Mouse (Mus musculus) urinary bladder, postnatal 10 days (tissue): Measurements from ENCODE around the gene Mmrn2.
"Not testable (repeated sequence)": the region's sequence is repeated elsewhere in the genome, so short reads cannot be mapped to it uniquely, and the experiment has no call there.

Experiments
- DNase-seq: peaks from one replicate; pipeline ENCODE4 v3.0.0; 2022; ENCODE audit warnings: low spot score

Mmrn2 gene

DNA sequence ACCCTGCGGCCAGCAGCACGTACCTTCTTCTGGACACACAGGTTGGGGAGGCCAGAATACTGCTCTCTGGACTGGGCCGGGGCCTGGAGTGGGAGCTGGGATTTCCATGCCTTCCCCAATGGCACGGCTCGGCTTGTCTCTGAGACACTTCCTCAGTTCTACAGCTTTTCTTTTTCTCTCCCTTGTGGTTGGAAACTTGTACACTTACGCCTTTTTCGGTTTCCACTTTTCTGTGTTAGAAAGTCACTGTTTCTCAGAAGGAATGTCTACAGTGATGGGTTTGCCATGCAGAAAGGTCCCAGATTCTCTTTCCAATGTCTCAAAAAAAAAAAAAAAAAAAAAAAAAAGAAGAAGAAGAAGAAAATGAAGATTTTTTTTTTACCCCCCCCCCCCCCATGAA, 28.2 kb downstream of the Mmrn2 start:
- no peak for DNase-seq

DNA sequence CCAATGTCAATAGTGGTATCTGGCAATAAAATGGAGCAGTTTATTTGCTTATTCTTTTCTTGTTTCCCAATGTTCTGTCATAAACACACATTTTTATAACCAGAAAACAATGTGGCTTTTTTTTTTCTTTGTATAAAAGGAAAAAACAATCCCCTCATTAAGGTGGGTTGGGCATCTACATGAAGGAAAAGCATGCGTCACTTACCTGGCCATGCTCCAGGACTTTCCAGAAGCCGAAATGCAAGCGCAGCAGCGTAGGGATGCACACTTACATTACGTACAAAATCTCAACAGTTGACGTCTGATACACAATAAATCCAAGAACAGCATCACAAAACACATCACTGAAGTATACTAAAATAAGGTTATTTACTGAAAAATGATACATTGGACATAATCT, 35.5 kb downstream of the Mmrn2 start:
- no peak for DNase-seq

DNA sequence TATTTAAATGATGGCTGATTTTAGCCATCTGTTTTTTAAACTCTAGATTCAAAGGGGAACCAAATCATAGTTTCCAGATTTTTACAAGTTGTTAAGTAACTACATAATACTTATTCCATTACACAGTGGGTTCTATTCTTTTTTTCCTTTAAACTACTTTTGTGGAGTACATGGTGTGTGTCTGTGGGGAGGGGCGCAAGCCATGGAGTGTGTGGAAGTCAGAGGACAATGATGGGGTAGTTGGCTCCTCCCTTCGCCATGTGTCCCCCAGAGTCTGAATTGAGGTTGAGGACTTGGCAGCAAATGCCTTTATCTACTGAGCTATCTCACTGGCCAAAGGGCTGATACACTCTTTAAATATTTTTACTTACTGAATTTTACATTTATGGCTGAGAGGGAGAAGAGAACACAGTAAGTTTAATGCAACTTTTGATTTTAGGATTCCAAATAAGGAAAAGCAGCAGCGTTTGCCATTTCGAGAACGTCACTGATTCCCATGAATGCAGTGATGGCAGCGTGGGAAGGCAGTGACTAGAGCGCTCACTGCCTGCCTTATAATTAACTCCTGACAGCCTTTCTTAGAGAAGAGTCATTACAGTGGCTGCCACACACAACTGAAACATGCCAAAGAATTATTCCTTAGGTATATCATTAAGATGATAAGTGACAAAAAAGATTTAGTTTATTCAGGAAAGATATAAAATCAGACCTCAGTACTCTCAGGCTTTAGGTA, 37.1 kb downstream of the Mmrn2 start:
- no peak for DNase-seq

DNA sequence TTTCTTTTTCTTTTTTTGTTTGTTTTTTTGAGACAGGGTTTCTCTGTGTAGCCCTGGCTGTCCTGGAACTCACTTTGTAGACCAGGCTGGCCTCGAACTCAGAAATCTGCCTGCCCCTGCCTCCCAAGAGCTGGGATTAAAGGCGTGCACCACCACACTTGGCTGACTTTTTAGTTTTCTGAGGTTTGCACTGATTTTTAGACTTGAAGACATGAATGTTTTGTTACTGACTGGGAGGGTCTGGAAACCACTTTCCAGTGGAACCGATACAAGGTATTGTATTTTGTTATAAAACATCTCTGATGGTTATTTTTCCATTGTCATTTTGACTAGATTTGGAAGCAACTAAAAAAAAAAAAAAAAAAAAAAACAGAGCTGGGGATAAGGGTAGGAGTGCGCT, 41.7 kb downstream of the Mmrn2 start:
- DNase-seq: not testable (repeated sequence)

DNA sequence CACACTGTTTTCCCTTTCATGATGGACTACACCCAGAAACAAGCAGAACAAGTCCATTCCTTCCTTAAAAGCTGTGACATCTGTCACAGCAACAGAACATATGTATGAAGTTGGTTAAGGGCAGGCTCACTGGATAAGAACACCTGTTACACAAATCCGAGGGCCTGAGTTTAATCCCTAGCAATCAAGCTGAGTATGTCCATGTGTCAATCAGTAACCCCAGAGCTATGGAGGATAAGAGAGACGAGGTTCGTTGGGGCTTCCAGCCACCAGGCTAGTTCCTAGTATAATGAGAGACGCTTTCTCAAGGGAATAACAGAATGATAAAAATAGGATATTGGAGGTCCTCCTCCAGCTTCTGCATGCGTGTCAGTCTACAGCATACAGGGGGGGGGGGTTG, 42.2 kb downstream of the Mmrn2 start:
- no peak for DNase-seq

DNA sequence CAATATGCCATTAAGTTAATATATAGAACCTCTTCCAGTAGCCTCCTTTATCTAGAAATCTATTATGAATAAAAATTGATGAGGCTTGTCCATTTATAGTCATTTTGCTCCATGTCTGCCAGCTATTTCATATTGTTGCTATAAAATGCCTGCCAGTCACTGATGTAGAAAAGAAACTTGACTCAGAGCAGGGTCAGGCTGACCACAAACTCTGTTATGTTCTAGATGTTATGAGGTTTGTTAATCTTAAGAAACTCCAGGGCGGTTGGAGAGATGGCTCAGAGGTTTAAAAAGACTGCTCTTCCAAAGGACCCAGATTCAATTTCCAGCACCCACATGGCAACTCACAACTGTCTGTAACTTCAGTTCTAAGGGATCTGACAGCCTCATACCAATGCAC, 45.8 kb downstream of the Mmrn2 start:
- no peak for DNase-seq

DNA sequence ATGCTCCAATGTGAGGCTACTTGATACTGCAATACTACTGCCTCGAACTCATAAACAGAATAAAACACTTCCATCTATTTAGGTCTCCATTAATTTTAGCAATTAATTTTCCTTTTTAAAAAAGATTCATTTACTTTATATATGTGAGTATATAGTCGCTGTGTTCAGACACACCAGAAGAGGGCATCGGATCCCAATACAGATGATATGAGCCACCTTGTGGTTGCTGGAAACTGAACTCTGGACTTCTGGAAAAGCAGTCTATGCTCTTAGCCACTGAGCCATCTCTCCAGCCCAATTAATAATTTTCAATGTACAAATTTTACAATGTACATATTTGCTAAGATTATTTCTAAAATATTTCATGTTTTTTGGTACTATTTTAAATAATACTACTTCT, 53.0 kb downstream of the Mmrn2 start:
- no peak for DNase-seq

DNA sequence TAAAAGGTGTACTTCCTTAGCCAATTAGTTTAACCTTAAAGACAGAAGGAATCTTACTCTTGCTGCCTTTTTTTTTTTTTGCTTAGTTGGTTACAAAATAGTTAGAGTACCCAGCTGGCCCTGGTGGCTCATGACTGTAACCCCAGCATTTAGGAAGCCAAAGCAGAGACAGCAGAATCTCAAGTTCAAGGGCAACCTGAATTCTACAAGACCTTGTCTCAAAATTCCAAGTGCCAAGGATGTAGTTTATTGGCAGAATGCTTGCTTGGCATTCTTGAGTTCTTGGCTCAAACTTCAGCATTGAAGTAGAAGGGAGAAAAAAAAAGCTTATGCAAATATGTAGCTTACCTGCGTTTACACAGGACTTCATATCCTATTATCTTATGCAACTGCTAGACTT, 53.8 kb downstream of the Mmrn2 start:
- DNase-seq: no peak

DNA sequence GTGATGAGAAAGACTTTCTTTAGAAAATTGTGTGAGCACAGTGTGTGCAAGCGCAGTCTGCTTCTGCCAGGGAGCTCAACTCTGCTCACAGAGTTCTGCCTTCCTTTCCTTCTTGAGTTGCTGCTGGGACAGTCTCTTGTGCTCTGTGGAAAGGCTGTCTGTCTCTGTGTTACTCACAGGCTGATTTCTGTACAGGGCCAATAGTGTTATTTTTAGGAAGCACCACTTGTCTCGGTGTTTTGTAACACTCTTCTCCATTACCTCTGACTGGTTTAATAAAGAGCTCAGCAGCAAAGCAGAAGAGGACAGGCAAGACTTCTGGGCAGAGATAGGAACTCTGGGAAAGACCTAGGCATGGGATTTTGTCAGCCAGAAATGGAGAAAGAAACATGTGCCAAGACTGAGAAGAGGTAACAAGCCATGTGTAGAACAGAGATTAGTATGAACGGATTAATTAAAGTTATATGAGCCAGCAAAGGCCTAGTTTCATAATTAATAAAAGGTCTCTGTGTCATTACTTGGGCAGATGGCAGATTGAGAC, 65.3 kb downstream of the Mmrn2 start:
- DNase-seq: no peak

DNA sequence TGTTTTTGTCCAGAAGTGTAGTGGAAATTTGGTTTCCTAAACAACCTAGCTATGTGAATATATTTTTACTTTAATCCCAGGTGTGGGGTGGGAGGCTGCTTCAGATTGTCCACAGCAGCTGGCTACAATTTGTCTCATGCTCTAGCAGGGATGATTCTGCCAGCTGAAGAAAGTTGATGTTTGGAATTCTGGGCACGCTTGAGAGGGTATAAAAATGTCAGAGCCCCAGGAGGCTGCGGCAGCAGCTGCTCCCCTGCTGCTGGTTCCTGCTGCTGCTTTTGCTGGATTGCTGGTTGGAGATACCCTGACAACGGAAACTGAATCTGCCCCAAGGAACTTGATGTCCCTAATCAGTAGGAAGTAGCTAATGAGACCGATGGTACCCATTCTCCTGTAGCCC, 67.3 kb downstream of the Mmrn2 start:
- no peak for DNase-seq

DNA sequence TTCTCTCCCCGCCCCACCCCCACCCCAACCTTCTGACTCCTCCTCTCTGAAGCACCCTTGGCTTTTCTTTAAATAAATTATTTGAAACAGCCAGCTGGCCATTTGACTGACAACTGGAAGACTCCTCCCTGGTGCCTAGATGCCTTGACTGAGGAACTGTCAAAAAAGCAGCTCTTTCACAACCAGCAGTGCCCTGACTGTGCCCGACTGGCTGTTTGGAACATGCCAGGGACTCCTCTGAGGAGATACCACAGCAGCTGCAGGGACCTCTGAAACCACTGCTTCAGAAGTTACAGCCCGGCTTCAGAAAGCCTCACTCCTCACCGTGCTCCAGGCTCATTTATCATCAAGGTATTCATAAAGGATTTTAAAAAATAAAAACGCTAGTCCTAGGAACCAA, 69.1 kb downstream of the Mmrn2 start:
- DNase-seq: no peak

DNA sequence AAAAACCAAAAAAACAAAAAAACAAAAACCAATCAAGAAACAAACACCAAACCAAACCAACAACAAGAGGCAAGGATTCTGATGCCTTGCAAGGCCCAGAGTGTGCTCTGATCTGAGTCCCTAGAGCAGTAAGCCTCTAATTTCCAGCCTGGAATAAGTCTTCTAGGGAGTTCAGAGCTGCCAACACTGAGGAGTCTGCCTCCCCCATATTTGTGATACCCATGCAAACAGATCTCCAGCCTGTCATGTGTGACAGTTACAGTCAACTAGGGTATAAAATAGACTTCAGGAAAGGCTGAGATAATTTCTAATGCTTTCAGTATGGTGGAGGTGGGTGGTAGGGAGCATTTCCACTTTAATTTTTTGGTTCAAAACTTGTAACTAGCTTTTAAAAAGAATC, 69.7 kb downstream of the Mmrn2 start:
- no peak for DNase-seq

DNA sequence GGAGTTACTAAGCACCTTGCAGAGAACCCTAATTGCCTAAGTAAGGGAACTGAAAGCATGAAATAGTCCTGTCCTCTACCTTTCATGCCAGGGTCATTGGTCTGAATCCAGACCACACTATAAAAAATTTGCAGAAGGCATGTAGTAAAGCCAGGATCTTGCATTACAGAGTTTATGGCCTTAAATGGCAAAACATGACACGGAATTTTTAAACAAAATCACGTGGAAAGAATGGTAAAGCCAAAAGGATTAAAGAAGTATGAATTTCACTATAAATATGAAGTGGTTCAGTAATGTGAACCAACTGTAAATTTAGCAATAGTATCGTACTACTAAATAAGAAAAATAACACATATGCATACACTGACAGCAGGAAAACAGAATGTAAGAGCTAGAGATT, 70.1 kb downstream of the Mmrn2 start:
- no peak for DNase-seq

DNA sequence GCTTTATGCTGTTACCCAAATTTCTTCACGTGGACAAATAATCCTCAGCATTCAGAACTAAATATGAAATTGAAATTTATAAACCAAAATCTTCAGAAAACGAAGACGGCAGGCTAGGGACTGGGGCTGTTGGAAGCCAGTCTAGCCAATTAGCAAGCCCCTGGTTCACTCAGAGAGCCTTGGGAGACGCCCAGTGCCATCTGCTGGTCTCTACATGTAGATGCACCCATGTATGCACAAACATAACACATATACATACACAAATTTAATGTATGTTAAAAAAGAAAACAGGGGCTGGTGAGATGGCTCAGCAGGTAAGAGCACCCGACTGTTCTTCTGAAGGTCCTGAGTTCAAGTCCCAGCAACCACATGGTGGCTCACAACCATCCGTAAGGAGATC, 71.4 kb downstream of the Mmrn2 start:
- no peak for DNase-seq

DNA sequence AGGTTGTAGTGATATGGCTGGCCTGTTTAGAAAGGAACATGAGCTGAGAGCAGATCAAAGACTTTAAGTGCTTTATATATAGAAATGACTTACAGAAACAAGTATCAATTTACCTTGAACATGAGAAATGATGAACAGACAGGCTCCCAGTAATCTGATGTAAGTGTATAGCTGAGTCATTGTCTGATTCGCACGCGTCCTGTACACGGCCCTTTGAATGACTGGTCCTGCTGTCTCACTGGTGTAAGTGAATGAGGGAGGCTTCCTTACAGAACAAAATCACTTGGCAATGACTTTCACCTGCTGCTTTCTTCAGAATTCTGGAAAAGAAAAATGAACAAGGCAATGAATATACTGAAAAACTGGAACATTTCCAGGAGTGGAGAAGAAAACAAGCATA, 72.4 kb downstream of the Mmrn2 start:
- no peak for DNase-seq

DNA sequence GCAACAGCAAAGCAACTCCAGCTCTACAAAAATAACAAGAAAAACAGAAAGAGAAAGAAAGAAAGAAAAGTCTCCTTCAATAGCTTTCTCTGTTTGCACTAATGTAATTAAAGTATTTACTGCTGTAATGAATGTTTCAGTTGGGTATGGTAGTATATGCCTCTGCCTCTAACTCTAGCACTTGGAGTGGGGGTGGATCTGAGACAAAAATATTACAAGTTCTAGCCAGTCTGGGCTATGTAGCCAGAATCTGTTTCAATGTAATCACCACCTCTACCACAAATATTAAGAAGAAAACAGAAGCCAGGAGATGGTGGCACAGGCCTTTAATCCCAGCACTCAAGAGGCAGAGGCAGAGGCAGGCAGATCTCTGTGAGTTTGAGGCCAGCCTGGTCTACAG, 73.1 kb downstream of the Mmrn2 start:
- DNase-seq: no peak

DNA sequence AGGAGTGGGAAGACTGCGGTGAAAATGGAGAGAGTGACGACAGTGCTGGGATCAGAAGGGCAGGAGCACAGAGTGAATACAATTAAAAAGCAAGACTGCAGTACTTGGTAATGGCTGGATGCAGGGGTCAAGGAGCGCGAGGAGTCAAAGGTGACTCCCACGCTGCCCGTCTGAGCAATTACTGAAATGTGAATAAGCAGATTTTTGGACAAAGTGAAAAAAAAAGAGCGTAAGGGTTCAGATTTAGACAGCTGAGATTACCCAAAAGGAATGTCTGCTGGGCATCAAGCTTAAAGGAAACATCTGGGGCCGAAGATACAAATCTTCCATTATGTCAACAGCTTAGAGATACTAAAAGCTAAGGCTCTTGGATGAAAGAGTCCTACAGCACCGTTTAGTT, 74.5 kb downstream of the Mmrn2 start:
- DNase-seq: no peak

DNA sequence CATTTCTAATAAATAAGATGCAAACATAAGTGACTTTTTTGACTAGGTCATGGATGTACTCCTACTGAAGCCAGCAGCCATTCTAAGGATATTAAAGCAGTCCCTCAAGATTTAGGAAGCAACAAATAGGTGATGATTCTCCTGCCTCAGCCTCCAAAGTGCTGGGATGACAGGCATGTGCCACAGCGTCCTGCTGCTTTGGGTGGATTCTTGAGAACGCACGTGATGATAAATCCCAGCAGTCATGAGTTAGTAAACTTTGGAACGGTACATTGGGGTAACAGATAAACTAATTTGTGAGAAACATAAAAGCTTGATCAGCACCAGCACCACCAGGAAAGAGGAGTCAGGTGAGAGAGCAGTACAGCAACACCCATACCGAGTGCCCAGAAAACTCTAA, 75.2 kb downstream of the Mmrn2 start:
- DNase-seq: no peak

DNA sequence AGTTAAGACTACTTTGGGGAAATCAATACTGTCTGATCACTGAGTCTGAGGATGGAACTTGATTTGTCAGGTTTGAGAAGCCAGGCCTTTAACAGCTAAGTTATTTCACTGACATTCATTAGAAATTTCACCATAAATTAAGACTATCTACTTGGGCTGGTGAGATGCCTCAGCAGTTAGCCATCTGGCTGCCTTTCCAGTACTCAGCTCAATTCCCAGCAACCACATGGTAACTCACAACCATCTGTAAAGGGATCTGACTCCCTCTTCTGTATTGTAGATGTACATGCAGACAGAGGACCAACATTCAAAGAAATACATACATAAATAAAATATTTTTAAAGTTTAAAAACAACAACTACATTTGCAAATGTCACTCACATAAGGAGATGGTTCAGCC, 76.6 kb downstream of the Mmrn2 start:
- DNase-seq: no peak

DNA sequence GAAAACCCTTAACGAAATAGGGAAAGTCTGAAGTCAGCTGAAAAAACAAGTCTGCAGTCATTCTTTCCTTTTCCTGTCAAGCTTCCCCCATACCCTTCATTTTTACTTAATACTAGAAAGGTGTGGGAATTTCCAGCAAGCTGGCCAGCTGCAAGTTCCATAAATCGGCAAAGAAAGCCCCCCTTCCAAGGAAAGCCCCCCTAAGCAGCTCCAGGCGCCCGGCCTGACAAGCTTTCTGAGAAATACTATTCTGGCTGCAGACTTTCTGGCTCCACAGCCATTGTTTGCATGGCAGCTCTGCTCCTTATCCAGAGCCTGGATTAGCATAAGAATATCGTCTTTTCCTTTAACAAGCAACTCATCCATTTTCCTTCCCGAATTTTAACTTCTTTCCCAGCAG, 78.4 kb downstream of the Mmrn2 start:
- no peak for DNase-seq
